Mouse (Mus musculus): ENCODE data around the gene Cstad. TPM values are rescaled to one million over a fixed set of nuclear protein-coding genes. Genes with fewer than 3 reads are reported as not detected.

Cstad gene
- polyA plus RNA-seq, 1 experiment from 2014 or later: 0.19 TPM

DNA sequence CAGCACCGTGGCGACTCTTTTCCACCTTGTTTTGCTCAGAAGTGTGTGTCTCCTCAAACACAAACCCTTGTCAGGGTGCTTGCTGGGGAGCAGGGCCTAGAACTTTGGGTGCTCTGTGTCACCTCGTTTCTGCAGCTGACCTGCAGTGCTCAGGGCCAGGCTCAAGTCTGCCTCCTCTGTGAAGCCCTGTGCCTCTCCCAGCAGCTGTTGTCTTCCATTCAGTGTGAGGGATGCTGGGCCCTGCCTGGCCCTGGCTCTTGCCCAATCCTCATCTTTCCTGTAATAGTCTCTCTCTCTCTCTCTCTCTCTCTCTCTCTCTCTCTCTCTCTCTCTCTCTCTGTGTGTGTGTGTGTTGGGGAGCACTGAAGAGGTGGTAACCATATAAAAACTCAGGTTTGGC lies 32.3 kb upstream of the Cstad start:
- Histone ChIP-seq H3K9me3 (ENCODE audit: control insufficient read depth, low read length) (no peaks in the 10 kb centered on the region), H3K27ac (ENCODE audit: low read depth, low read length) (no peak overlapping the region), H3K4me2 (ENCODE audit: low read length) (no peak overlapping the region), H3K9ac (ENCODE audit: low read depth, low read length) (no peak overlapping the region), H3K4me3 (ENCODE audit: low read length) (no peak overlapping the region), H3K4me1 (ENCODE audit: control insufficient read depth, insufficient read depth, low read depth, low read length) (no peaks in the 10 kb centered on the region), H3K36me3 (ENCODE audit: control insufficient read depth, insufficient read depth, low read length) (no peaks in the 10 kb centered on the region), H3K27me3 (replicated peaks; ENCODE audit: control insufficient read depth, insufficient read depth, low read length) (no peaks in the 10 kb centered on the region)
- ATAC-seq: no peak
- WGBS: 71% methylated on average over 3 of the region's 3 CpGs

DNA sequence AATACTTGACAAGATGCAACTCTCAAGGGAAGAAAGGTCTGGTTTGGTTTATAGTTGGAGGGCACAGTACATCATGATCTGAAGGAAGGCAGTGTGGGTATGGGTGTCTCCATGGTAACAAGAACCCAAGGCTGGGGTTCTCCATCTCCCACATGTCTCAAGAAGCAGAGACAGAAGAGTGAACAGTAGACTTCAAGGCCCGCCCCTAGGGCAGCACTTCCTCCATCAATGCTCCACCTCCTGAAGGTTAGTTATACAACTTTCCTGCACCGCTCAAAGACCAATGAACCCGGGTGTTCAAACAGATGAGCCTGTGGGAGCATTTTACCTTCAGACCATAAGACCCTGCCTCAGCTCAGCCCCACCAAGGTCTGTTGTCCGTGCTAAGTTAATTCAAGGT lies 23.2 kb upstream of the Cstad start:
- Histone ChIP-seq H3K4me3 (ENCODE audit: low read length) (no peak overlapping the region), H3K36me3 (ENCODE audit: control insufficient read depth, insufficient read depth, low read length) (no peaks in the 10 kb centered on the region), H3K4me2 (ENCODE audit: low read length) (no peak overlapping the region), H3K9me3 (ENCODE audit: control insufficient read depth, low read length) (peaks cover 4% of the 10 kb centered on the region), H3K27ac (ENCODE audit: low read depth, low read length) (no peak overlapping the region), H3K27me3 (replicated peaks; ENCODE audit: control insufficient read depth, insufficient read depth, low read length) (no peaks in the 10 kb centered on the region), H3K4me1 (ENCODE audit: control insufficient read depth, insufficient read depth, low read depth, low read length) (no peaks in the 10 kb centered on the region), H3K9ac (ENCODE audit: low read depth, low read length) (no peak overlapping the region)
- ATAC-seq: no peak
- WGBS: 95% methylated on average over 4 of the region's 4 CpGs

DNA sequence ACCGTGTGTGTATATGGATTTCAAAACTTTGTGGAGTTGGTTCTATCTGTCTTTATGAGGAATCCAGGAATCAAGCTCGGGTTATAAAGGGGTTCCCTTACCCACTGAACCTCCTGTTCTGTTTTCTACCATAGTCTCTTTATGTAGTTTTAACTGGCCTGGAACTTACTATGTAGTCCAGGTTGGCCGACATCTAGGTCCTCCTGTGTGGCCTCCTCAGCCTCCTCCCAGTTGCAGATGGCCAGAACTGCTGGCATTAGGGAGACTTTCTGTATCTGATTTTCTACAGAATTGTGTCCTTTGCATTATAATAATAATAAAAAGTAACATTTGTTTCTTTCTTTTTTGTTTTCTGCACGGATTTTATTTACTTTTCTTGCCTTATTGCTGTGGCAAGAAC lies 21.3 kb upstream of the Cstad start:
- ATAC-seq: no peak
- H3K4me1 ChIP-seq (ENCODE audit: control insufficient read depth, insufficient read depth, low read depth, low read length): no peaks in the 10 kb centered on the region
- H3K4me3 ChIP-seq (ENCODE audit: low read length): no peak overlapping the region
- H3K27me3 ChIP-seq (replicated peaks; ENCODE audit: control insufficient read depth, insufficient read depth, low read length): no peaks in the 10 kb centered on the region
- H3K9me3 ChIP-seq (ENCODE audit: control insufficient read depth, low read length): peaks cover 4% of the 10 kb centered on the region
- no peak overlapping the region for H3K4me2 ChIP-seq (ENCODE audit: low read length)
- WGBS: 89% methylated on average over 4 of the region's 4 CpGs
- H3K27ac ChIP-seq (ENCODE audit: low read depth, low read length): no peak overlapping the region
- no peaks in the 10 kb centered on the region for H3K36me3 ChIP-seq (ENCODE audit: control insufficient read depth, insufficient read depth, low read length)
- no peak overlapping the region for H3K9ac ChIP-seq (ENCODE audit: low read depth, low read length)

DNA sequence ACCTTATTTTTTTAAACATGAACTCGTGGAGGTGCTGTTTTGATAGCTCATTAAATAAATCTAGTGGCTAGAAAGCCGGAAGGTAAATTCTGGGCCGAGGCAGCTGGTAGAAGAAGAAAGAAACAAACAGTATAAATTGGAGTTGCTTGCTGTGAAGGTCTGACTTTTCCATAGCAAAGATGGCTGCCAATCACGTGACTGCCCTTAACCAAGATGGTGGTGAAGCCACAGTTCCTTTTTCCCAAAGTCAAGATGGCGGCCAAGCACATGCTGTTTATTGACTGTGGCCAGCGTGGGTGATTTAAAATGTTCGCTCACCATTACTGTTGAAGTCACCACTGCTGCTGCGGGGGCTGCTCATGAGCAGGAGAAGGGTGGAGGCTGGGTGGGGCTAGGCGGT lies 17.8 kb upstream of the Cstad start:
- Histone ChIP-seq H3K4me1 (ENCODE audit: control insufficient read depth, insufficient read depth, low read depth, low read length) (no peaks in the 10 kb centered on the region), H3K9me3 (ENCODE audit: control insufficient read depth, low read length) (peaks cover 10% of the 10 kb centered on the region), H3K4me3 (ENCODE audit: low read length) (no peak overlapping the region), H3K36me3 (ENCODE audit: control insufficient read depth, insufficient read depth, low read length) (no peaks in the 10 kb centered on the region), H3K27me3 (replicated peaks; ENCODE audit: control insufficient read depth, insufficient read depth, low read length) (no peaks in the 10 kb centered on the region), H3K4me2 (ENCODE audit: low read length) (no peak overlapping the region), H3K27ac (ENCODE audit: low read depth, low read length) (no peak overlapping the region), H3K9ac (ENCODE audit: low read depth, low read length) (no peak overlapping the region)
- WGBS: 90% methylated on average over 9 of the region's 9 CpGs
- no peak for ATAC-seq

DNA sequence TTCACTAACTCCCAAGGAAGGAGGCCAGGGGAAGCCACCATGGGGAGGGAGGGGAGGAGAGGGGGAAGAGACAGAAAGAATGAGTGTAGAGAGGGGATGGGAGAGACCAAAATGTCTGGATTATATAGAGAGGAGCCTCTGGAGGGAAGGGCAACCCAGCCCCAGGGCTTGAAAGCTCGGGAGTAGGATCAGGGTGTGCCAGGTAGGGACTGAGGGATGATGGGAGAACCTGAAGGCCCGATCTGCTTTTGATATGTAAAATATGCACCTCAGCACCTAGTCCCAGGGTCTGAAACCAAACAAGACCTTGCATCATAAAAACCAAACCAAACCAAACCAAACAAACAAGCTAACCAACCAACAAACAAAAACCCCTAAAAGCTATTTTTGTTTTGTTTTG lies 16.8 kb upstream of the Cstad start:
- Histone ChIP-seq H3K36me3 (ENCODE audit: control insufficient read depth, insufficient read depth, low read length) (no peaks in the 10 kb centered on the region), H3K9ac (ENCODE audit: low read depth, low read length) (no peak overlapping the region), H3K27ac (ENCODE audit: low read depth, low read length) (no peak overlapping the region), H3K27me3 (replicated peaks; ENCODE audit: control insufficient read depth, insufficient read depth, low read length) (no peaks in the 10 kb centered on the region), H3K4me3 (ENCODE audit: low read length) (no peak overlapping the region), H3K4me2 (ENCODE audit: low read length) (no peak overlapping the region), H3K9me3 (ENCODE audit: control insufficient read depth, low read length) (peaks cover 13% of the 10 kb centered on the region), H3K4me1 (ENCODE audit: control insufficient read depth, insufficient read depth, low read depth, low read length) (no peaks in the 10 kb centered on the region)
- WGBS: 64% methylated on average over 2 of the region's 2 CpGs
- ATAC-seq: no peak

DNA sequence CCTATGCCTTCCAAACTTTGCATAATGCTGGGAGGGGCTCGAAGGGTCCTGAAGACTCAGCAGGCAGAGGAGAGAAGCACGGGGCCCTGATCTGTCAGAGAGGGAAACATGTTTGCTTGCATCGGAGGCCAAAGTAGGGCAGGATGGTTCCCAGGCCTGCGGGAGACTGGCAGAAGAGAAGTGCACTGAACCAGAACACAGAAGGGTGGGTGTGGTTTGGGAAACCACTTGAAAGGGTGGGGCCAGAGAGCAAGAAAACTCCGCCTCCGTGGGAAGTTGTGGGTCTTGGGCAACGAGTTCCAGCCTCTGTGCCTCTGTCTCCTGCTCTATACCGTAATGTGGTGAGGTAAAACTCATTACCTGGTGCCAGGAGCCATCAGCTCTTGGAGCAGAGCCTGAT lies 7.7 kb upstream of the Cstad start:
- Histone ChIP-seq H3K4me3 (ENCODE audit: low read length) (no peak overlapping the region), H3K27ac (ENCODE audit: low read depth, low read length) (no peak overlapping the region), H3K9ac (ENCODE audit: low read depth, low read length) (no peak overlapping the region), H3K36me3 (ENCODE audit: control insufficient read depth, insufficient read depth, low read length) (no peaks in the 10 kb centered on the region), H3K9me3 (ENCODE audit: control insufficient read depth, low read length) (0 out of 2 replicates have a peak, but pooled peaks cover 2% of the 10 kb centered on the region), H3K27me3 (replicated peaks; ENCODE audit: control insufficient read depth, insufficient read depth, low read length) (no peaks in the 10 kb centered on the region), H3K4me2 (ENCODE audit: low read length) (no peak overlapping the region), H3K4me1 (ENCODE audit: control insufficient read depth, insufficient read depth, low read depth, low read length) (peaks cover 5% of the 10 kb centered on the region)
- ATAC-seq: no peak
- 23% methylated on average over 8 of the region's 8 CpGs for WGBS

DNA sequence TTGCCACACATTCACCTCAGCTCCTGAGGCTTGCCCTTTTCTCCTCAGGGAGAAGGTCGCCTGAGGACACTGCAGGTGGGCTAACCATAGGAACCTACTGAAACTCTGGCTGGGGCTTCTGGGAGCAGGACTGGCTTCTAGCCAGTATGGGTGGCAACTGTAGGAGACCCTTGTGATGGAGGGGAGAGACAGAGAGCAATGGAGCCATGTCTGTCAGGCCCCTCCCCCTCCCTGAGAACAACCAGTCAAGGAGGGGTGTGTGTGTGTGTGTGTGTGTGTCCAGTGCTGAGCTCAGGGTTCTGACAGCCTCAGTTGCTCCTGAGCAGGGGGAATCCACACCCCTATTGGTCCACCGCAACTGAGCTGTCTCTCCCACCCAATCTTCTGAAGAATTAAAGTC lies 7.2 kb upstream of the Cstad start:
- no peak overlapping the region for H3K9ac ChIP-seq (ENCODE audit: low read depth, low read length)
- ATAC-seq: no peak
- H3K36me3 ChIP-seq (ENCODE audit: control insufficient read depth, insufficient read depth, low read length): no peaks in the 10 kb centered on the region
- no peak overlapping the region for H3K4me3 ChIP-seq (ENCODE audit: low read length)
- H3K27ac ChIP-seq (ENCODE audit: low read depth, low read length): no peak overlapping the region
- no peaks in the 10 kb centered on the region for H3K27me3 ChIP-seq (replicated peaks; ENCODE audit: control insufficient read depth, insufficient read depth, low read length)
- 63% methylated on average over 2 of the region's 2 CpGs for WGBS
- H3K4me2 ChIP-seq (ENCODE audit: low read length): no peak overlapping the region
- H3K9me3 ChIP-seq (ENCODE audit: control insufficient read depth, low read length): 0 out of 2 replicates have a peak, but pooled peaks cover 2% of the 10 kb centered on the region
- peaks cover 5% of the 10 kb centered on the region for H3K4me1 ChIP-seq (ENCODE audit: control insufficient read depth, insufficient read depth, low read depth, low read length)

DNA sequence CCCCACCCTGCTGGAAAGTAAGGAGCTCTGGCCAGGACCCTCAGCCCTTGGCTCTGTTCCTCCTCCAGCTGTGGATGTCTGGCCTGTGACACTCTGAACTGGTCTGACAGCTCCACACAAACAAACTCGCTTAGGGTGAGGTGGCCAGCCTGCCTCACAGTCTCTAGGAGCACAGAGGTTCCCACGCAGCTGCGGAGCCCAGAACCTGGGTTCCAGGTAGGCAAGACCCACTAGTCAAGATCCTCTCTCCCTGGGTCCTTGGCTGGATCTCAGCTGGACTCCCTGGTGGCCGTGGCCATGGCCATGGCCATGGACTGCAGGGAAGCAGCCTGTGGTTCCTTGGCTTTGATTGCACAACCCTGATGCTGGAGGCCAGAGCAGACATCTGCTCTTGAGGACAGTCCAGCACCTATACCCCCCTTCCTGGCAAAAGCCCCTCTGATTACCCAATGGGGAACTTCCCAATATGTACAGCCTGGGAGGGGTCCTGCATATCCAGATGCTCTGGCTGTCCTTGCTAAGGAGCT lies 5.8 kb upstream of the Cstad start:
- Histone ChIP-seq H3K4me2 (ENCODE audit: low read length) (no peak overlapping the region), H3K4me3 (ENCODE audit: low read length) (no peak overlapping the region), H3K4me1 (ENCODE audit: control insufficient read depth, insufficient read depth, low read depth, low read length) (peaks cover 11% of the 10 kb centered on the region), H3K9me3 (ENCODE audit: control insufficient read depth, low read length) (no peaks in the 10 kb centered on the region), H3K36me3 (ENCODE audit: control insufficient read depth, insufficient read depth, low read length) (no peaks in the 10 kb centered on the region), H3K27me3 (replicated peaks; ENCODE audit: control insufficient read depth, insufficient read depth, low read length) (no peaks in the 10 kb centered on the region), H3K27ac (ENCODE audit: low read depth, low read length) (no peak overlapping the region), H3K9ac (ENCODE audit: low read depth, low read length) (peak overlapping the region; percentile 17; the same call in 1 of the 2 replicates)
- WGBS: 90% methylated on average over 4 of the region's 4 CpGs
- ATAC-seq: no peak

DNA sequence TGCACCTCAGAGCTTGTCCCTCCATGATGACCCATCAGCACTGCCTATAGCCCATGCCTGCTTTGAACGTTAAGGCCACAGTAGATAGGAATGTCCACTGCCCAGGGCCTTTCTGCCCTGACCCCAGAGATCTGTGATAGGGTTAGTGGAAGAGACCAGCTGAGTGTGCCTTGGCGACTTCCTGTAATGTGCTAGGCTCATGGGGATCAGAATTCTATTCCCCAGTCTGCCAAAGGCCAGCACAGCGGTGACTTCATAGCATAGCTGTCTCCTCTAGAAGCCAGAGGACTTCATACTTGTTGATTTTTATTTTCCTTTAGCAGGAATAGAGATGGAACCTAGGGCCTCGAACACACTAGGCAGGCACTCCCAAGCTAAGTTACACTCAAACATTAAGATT lies 5.1 kb upstream of the Cstad start:
- Histone ChIP-seq H3K9ac (ENCODE audit: low read depth, low read length) (no peak overlapping the region), H3K27ac (ENCODE audit: low read depth, low read length) (no peak overlapping the region), H3K36me3 (ENCODE audit: control insufficient read depth, insufficient read depth, low read length) (no peaks in the 10 kb centered on the region), H3K4me2 (ENCODE audit: low read length) (no peak overlapping the region), H3K4me3 (ENCODE audit: low read length) (no peak overlapping the region), H3K4me1 (ENCODE audit: control insufficient read depth, insufficient read depth, low read depth, low read length) (peaks cover 17% of the 10 kb centered on the region), H3K27me3 (replicated peaks; ENCODE audit: control insufficient read depth, insufficient read depth, low read length) (no peaks in the 10 kb centered on the region), H3K9me3 (ENCODE audit: control insufficient read depth, low read length) (no peaks in the 10 kb centered on the region)
- 87% methylated on average over 4 of the region's 4 CpGs for WGBS
- ATAC-seq: no peak

DNA sequence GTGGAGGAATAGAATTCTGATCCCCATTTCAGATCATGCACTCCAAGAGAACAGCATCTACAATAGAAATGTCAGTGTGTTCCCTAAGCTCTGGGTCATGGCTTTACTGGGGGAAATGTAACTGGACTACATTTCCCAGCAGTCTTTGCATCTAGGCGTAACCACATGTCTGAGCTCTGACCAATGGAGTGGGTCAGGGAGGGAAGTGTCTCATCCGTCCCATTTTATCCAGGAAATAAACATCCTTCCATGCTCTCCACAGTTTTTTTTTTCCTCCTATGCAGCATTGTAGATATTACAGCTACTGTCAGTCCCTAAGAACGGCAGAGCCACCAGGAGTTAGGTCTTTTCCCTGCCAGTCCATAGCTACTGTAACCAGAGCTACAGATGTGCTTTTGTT lies 3.9 kb upstream of the Cstad start:
- H3K4me3 ChIP-seq (ENCODE audit: low read length): peak overlapping the region; percentile 21
- peak overlapping the region; percentile 62 for H3K4me2 ChIP-seq (ENCODE audit: low read length)
- peak overlapping the region; percentile 67 for H3K27ac ChIP-seq (ENCODE audit: low read depth, low read length)
- no peaks in the 10 kb centered on the region for H3K27me3 ChIP-seq (replicated peaks; ENCODE audit: control insufficient read depth, insufficient read depth, low read length)
- H3K36me3 ChIP-seq (ENCODE audit: control insufficient read depth, insufficient read depth, low read length): no peaks in the 10 kb centered on the region
- H3K4me1 ChIP-seq (ENCODE audit: control insufficient read depth, insufficient read depth, low read depth, low read length): peaks cover 19% of the 10 kb centered on the region
- H3K9me3 ChIP-seq (ENCODE audit: control insufficient read depth, low read length): no peaks in the 10 kb centered on the region
- H3K9ac ChIP-seq (ENCODE audit: low read depth, low read length): no peak overlapping the region
- 1% methylated on average over 3 of the region's 3 CpGs for WGBS
- ATAC-seq: peak; percentile 62
